Mouse (Mus musculus): ENCODE results near the gene Ilk. TPM values are rescaled to one million over a fixed set of nuclear protein-coding genes. Genes with fewer than 3 reads are reported as not detected.

Ilk gene
- total and polyA plus RNA-seq, 3 experiments: 32.4 to 51.1 (median 42.6) TPM

DNA sequence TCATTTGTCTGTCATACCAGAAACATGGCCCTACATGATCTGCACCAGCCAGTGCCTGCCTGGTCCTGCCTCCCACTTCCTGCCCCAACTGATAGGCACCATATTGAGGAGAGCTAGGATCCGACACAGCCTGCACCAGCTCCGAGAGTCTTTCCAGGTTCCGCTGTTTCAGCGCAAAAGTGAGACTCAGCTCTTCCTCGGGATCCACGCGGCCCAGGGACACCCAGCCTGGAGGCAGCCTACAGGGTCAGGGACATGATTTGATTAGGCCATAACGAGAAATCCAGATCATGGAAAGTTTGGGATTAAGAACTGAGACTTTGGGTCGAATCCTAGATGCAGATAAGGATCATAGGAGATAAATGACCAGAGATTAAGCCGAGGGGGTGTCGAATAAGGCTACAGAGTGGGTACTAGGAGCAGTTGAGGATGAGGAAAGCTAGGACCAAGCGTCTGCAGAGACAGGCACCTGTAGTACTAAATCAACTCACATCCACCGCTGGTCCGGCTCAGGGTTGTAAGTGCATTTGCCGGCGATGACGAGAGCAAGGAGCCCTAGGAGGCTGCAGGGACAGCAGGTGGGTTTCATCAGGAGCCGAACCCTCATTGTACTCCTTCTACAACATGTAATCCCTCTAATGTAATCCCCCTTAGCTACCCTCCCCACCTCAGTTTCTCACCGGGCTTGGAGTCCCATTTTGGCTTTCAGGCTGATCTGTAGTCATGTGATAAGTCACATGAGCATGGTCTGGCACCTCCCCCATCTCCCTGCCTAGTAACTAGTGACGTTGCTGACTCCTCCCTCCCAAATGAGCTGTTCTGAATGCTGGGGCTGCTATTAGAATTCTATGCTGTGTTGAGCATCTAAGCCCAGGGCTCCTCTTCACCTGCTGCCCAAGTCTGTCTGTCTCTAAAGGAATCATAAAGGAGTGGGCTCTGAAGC, 15.4 kb downstream of the Ilk start, which contains the start of gene Tpp1:
TSS of gene Tpp1 (minus strand) at position 745 of the 943 bp plus-strand sequence.
- peak; percentile 95 for DNase-seq (ENCODE audit: extremely low read depth)
- in situ Hi-C loops (cut with MboI; ENCODE audit: low pct_ligation_motif_present, low pct_unique_long_range_greater_than_20kb, low sequenced_read_pairs): no loop called here
- Histone ChIP-seq H3K4me1 (ENCODE audit: control insufficient read depth in 1 of 2, insufficient read depth in 2 of 2) (peaks cover 0 to 14% of the 10 kb centered on the region in 2 experiments; a peak in 3 of 4 replicates), H3K4me3 (replicated peaks in 1 of 3; ENCODE audit: low read depth in 2 of 3, low read length in 2 of 3, poor library complexity in 1 of 3) (peak within 1 kb of the TSS; percentile 80 to 90 (median 88)), H3K9me3 (replicated peaks; ENCODE audit: low read length) (no peaks in the 10 kb centered on the region), H3K27me3 (replicated peaks) (peaks cover 16% of the 10 kb centered on the region), H3K79me2 (replicated peaks; ENCODE audit: control insufficient read depth, extremely low read depth, insufficient read depth, poor library complexity, severe bottlenecking) (no peaks in the 10 kb centered on the region), H3K27ac (ENCODE audit: insufficient read depth, low read depth) (peak within 1 kb of the TSS; percentile 4; the same call in 1 of the 2 replicates), H3K9ac (ENCODE audit: insufficient read depth, low read depth) (peak within 1 kb of the TSS; percentile 90), H3K4me2 (ENCODE audit: insufficient read depth, low read depth, poor library complexity, severe bottlenecking) (peak within 1 kb of the TSS; percentile 58), H3K36me3 (replicated peaks in 1 of 2; ENCODE audit: control insufficient read depth in 1 of 2, insufficient read depth in 1 of 2, low read length in 1 of 2) (peaks cover 25 to 39% of the 10 kb centered on the region in 2 experiments)
- TF ChIP-seq MXI1 (IDR thresholded peaks at IDR 0.05; ENCODE audit: low read depth, low read length): no peak
- TF ChIP-seq ZMIZ1 (IDR thresholded peaks at IDR 0.05; ENCODE audit: low read depth, low read length): no peak
- peak; percentile 50; the same call in 1 of the 2 replicates for TF ChIP-seq TBP (conservative IDR thresholded peaks at IDR 0.05; ENCODE audit: low read depth, low read length)
- no peak for TF ChIP-seq SMC3 (IDR thresholded peaks at IDR 0.05; ENCODE audit: low read depth, low read length)
- no peak for TF ChIP-seq GABPA (IDR thresholded peaks at IDR 0.05; ENCODE audit: insufficient replicate concordance, low read depth, low read length)
- no peak for TF ChIP-seq ZNF384 (IDR thresholded peaks at IDR 0.05; ENCODE audit: low read depth, low read length)
- TF ChIP-seq SIN3A (IDR thresholded peaks at IDR 0.05; ENCODE audit: low read length): peak; percentile 93
- TF ChIP-seq E2F4 (IDR thresholded peaks at IDR 0.05; ENCODE audit: insufficient replicate concordance, low read depth, low read length): no peak
- TF ChIP-seq UBTF (IDR thresholded peaks at IDR 0.05; ENCODE audit: low read depth, low read length): no peak
- no peak for TF ChIP-seq JUND (conservative IDR thresholded peaks at IDR 0.05; ENCODE audit: low read depth, low read length)
- peak; percentile 98 for TF ChIP-seq CHD2 (IDR thresholded peaks at IDR 0.05; ENCODE audit: low read length)
- no peak for TF ChIP-seq ZC3H11A (IDR thresholded peaks at IDR 0.05; ENCODE audit: low read depth, low read length)
- no peak for TF ChIP-seq PAX5 (IDR thresholded peaks at IDR 0.05; ENCODE audit: low read length)
- TF ChIP-seq NRF1 (IDR thresholded peaks at IDR 0.05; ENCODE audit: low read depth, low read length): peak; percentile 34; the same call in 1 of the 2 replicates
- TF ChIP-seq ZKSCAN1 (IDR thresholded peaks at IDR 0.05; ENCODE audit: borderline replicate concordance, low read depth, low read length): no peak
- no peak for TF ChIP-seq MAZ (IDR thresholded peaks at IDR 0.05; ENCODE audit: low read depth, low read length)
- no peak for TF ChIP-seq CTCF (conservative IDR thresholded peaks at IDR 0.05 in 1 of 2, IDR thresholded peaks at IDR 0.05 in 1 of 2; ENCODE audit: low read depth in 2 of 2, low read length in 2 of 2)
- TF ChIP-seq EP300 (IDR thresholded peaks at IDR 0.05; ENCODE audit: low read length): no peak
- TF ChIP-seq USF1 (IDR thresholded peaks at IDR 0.05; ENCODE audit: low read depth, low read length): peak; percentile 97
- no peak for TF ChIP-seq POLR2AphosphoS2 (IDR thresholded peaks at IDR 0.05; ENCODE audit: low read depth, low read length)
- TF ChIP-seq TCF12 (IDR thresholded peaks at IDR 0.05; ENCODE audit: low read depth, low read length): 0 out of 2 replicates have a peak, but pooled peaks have one; percentile 17
- TF ChIP-seq NELFE (IDR thresholded peaks at IDR 0.05; ENCODE audit: low read depth, low read length): 0 out of 2 replicates have a peak, but pooled peaks have one; percentile 39
- TF ChIP-seq POLR2A (IDR thresholded peaks at IDR 0.05; ENCODE audit: low read depth, low read length): peak; percentile 67
- TF ChIP-seq BHLHE40 (IDR thresholded peaks at IDR 0.05; ENCODE audit: low read depth, low read length): peak; percentile 92
- TF ChIP-seq ETS1 (conservative IDR thresholded peaks at IDR 0.05; ENCODE audit: low read depth, low read length): peak; percentile 71; the same call in 1 of the 2 replicates
- TF ChIP-seq CHD1 (IDR thresholded peaks at IDR 0.05; ENCODE audit: low read depth, low read length): no peak
- no peak for TF ChIP-seq MAFK (IDR thresholded peaks at IDR 0.05; ENCODE audit: insufficient replicate concordance, low read length)
- no peak for TF ChIP-seq ELF1 (IDR thresholded peaks at IDR 0.05; ENCODE audit: low read depth, low read length)
- peak; percentile 25; the same call in 1 of the 2 replicates for TF ChIP-seq MEF2A (IDR thresholded peaks at IDR 0.05; ENCODE audit: borderline replicate concordance, low read depth, low read length)
- no peak for TF ChIP-seq RCOR1 (conservative IDR thresholded peaks at IDR 0.05; ENCODE audit: low read depth, low read length)
- no peak for TF ChIP-seq KAT2A (IDR thresholded peaks at IDR 0.05; ENCODE audit: insufficient replicate concordance, low read length)
- peak; percentile 92 for TF ChIP-seq MAX (IDR thresholded peaks at IDR 0.05; ENCODE audit: low read length)
- peak; percentile 70 for TF ChIP-seq HCFC1 (IDR thresholded peaks at IDR 0.05; ENCODE audit: low read depth, low read length)
- TF ChIP-seq MYC (IDR thresholded peaks at IDR 0.05; ENCODE audit: low read depth, low read length): 0 out of 2 replicates have a peak, but pooled peaks have one; percentile 36
- TF ChIP-seq IRF4 (IDR thresholded peaks at IDR 0.05; ENCODE audit: low read depth, low read length): 0 out of 2 replicates have a peak, but pooled peaks have one; percentile 27
- no peak for TF ChIP-seq RAD21 (IDR thresholded peaks at IDR 0.05; ENCODE audit: low read depth, low read length)
- TF ChIP-seq USF2 (conservative IDR thresholded peaks at IDR 0.05; ENCODE audit: low read depth, low read length): peak; percentile 99
- no peak for TF ChIP-seq JUN (IDR thresholded peaks at IDR 0.05; ENCODE audit: insufficient read depth, low read depth, low read length)
- dilution Hi-C loops (cut with MboI; ENCODE audit: extremely low pct_ligation_motif_present, extremely low pct_unique_long_range_greater_than_20kb, low sequenced_read_pairs): no loop called here

Data from CH12.LX (cell line).